Mouse (Mus musculus): ENCODE data around the gene Tor1aip2.

Tor1aip2 gene

DNA sequence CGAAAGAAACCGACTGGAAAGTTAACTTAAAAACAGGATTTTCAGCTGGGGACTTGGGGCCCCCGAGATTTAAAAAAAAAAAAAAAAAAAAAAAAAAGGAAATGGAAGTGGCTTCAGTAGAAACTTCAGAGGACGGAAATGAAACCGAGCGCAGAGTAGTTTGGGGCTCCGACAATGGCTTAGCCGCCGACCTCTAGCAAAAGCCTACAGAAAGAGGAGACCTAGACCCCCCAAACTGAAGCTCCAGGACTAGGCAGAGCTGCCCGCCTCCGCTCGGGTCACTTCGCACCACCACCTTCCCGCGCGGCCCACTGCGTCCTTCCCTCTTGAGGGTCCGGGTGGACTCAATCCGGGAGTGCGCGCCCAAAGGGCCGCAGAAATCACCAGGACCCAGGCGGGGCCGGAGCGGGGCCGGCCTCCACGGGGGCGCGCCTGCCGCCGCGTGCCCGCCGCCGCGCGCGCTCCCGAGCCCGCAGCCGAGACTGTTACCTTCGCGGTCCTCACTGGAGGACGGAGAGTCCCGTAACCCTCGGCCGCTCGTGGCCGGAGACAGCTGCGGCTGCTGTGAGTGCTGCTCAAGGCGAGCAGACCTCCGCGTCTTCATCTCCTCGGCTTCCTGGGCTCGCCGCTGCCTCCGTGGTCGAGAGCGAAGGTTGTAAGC, at the start of gene Tor1aip2:
Gene Tor1aip2 (plus strand): TSS at position 135 of the 661 bp plus-strand sequence.
- peak; percentile 72 to 85 for DNase-seq

- no peak for DNase-seq
Observed at GRCm38 (mm10) chr1:155987625-155988024, 47.6 kb upstream of the Tor1aip2 start.

GRCm38 (mm10) chr1:155989387-155989786, 45.8 kb upstream of the Tor1aip2 start:
- peak in 1 of 2 experiments; percentile 38 for DNase-seq

GRCm38 (mm10) chr1:155990391-155990790, 44.8 kb upstream of the Tor1aip2 start:
- no peak for DNase-seq

DNA sequence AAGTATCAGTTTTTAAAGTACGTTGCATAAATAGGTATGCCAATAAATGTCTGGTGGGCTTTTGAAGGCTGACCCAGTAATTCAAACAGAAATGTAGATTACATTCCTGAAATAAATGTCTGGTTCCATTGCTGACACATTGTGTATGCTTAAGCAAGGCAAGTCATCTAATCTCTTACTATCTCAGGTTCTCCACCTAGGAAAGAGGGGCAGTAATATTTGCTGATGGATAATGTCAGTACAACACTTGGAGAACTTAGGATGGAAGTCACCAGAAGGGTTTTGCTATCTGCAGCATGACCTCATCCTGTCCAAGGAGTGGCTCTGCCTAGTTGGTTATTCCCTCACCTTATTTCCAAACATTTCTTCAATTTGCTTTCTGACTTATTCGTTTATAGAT, 40.7 kb upstream of the Tor1aip2 start:
- DNase-seq = no peak

GRCm38 (mm10) chr1:155995612-155996011, 39.6 kb upstream of the Tor1aip2 start:
- no peak for DNase-seq

DNA sequence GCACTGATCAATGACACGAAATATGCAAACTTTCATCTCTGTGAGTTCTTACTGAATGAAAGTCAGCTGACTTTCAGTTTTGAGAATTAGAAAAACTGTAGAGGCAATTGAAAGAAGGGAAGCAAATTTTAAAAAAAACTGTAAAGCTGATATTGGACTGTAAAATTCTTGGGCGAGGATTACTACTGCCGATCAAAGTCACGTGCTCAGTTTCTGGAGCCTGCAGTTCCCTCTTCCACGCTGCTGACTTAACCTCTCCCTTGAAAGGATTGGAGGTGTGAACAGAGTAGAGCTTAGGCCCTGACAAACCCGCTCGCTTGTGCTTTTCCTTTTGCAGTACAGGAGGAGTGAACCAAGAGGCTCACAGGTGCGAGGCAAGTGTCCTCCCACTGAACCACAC, 32.8 kb upstream of the Tor1aip2 start:
- DNase-seq = no peak

DNA sequence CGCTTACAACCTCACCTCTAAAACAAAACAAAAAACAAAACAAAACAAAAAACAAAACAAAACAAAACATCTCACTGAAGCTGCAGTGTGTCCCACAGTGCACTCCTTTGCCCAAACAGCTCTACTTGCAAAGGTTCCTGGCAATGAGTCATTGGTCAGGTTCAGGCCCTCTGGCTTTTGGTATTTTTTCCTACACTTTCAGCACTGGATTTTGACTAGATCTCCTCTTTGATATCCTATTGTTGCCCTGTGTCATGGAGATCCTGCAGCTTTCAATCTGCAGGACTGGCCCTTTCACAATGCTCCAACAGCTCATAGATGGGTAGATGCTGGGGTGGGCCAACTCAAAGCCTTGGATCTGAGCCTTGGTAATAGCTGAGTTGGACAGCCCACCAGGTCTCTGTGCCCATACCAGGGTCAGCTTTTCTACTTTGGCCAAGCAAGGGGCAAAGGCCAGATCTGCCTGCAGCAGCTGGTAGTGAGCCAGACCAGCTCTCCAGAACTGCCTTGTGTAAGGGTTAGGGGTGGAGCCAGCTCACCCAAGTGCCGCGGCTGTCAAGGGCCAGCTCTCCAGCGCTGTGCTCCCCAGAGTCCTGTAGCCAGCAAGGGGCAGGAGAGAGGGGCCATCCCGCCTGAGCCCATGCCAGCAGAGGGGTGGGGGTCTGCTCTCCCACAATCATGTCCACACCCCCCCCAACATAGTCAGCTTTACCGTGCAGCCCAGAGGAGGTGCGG, 31.8 kb upstream of the Tor1aip2 start:
- peak; percentile 82 to 84 for DNase-seq

GRCm38 (mm10) chr1:156005906-156006305, 29.3 kb upstream of the Tor1aip2 start:
- no peak for DNase-seq

- no peak for DNase-seq
Observed at GRCm38 (mm10) chr1:156009003-156009402, 26.2 kb upstream of the Tor1aip2 start.

GRCm38 (mm10) chr1:156019800-156020199, 15.4 kb upstream of the Tor1aip2 start:
- DNase-seq = no peak

- no peak for DNase-seq
Observed at GRCm38 (mm10) chr1:156020402-156020801, 14.8 kb upstream of the Tor1aip2 start.

GRCm38 (mm10) chr1:156024831-156025503, 10.2 kb upstream of the Tor1aip2 start:
- no peak for DNase-seq

GRCm38 (mm10) chr1:156027849-156028248, 7.4 kb upstream of the Tor1aip2 start:
- DNase-seq = no peak

DNA sequence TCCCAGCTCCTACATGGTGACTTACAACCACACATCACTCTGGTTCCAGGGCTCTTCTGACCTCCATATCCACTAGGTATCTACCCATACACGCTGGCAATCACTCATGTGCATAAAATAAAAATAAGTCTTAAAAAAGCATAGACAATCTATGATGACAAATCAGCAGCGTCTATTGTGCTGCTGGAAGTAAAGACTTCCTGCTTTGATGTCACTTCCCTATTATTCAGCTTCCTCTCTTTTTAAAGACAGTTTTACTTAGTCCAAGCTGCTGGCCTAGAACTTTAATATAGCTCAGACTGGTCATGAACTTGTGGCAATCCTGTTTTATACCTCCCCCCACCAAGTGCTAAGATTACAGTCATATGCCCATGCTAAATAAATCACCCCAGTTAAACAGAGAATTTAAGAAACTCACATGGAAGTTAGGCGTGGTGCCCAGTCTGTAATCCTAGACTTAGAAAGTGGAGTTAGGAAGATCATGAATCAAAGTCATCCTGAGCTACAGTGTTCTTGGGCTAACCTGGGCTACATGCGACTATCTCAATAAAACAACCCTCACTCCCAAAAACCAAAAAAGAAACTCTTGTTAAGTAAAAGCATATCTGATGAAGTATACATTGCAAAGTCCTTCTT, 6.7 kb upstream of the Tor1aip2 start:
- no peak for DNase-seq

- DNase-seq = no peak
Observed at GRCm38 (mm10) chr1:156033921-156034320, 1.3 kb upstream of the Tor1aip2 start.

- no peak for DNase-seq
Observed at GRCm38 (mm10) chr1:156034661-156035060, 542 bp upstream of the Tor1aip2 start.

DNA sequence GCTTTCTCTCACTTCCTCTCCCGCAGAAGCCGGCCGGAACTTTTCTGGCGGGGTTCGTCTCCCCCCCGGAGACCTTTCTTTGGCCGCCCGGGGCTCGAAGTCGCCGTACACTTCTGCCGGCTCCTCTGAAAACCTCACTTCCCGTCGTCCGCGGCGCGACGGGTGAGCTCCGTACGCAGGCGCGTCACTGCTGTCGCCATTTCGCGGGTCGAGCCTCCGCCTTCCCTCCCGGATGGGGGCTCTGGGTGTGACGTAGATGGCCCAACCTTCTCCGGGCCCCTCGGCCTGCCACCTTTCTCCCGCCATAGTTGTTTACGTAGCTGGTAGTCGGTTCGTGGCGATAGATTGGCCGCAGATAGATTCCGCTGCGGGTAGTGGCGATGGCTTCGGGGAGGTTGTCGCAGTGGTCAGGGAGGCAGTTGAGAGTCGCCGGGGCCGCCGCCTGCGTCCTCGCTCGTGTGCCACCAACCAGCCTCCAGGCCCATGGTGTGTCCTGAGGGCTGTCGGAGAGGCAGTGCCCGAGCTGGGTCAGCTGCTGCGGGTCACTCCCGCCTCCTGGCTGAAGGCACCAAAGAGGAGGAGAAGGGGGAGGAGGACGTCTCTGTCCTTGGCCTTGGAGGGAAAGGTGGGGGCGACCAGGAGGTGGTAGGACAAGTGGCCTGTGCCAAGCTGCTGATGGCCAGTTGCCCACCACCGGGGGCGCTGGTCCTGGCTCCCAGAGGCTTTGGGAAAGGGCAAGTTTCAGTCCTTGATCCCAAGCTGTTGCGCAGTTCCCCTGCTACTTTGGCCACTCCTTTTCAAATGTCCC, 931 bp downstream of the Tor1aip2 start, which contains the start of gene Tor1aip1:
Gene Tor1aip1 (minus strand): TSS at position 551 of the 808 bp plus-strand sequence.
- peak; percentile 99 for DNase-seq

- peak; percentile 51 to 65 for DNase-seq
Observed at GRCm38 (mm10) chr1:156037144-156037583, 2.0 kb downstream of the Tor1aip2 start.

DNA sequence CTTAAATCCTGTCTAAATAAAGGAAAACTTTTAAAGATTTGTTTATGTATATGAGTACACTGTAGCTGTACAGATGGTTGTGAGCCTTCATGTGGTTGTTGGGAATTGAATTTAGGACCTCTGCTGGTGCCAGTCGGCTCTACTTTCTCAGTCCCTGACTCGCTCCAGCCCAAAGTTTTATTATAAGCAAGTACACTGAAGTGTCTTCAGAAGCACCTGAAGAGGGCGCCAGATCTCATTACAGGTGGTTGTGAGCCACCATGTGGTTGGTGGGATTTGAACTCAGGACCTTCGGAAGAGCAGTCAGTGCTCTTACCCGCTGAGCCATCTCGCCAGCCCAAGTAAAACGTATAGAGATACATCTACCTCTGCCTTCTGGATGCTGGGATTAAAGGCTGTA, 4.8 kb downstream of the Tor1aip2 start:
- peak in 1 of 2 experiments; percentile 19 for DNase-seq

GRCm38 (mm10) chr1:156040731-156041401, 5.7 kb downstream of the Tor1aip2 start:
- DNase-seq = peak; percentile 96 to 97

Data from kidney, postnatal 36 days (tissue).